Mouse (Mus musculus) bone marrow, adult 2 months (tissue): ENCODE measurements at regions not wholly inside any gene's neighbourhood (a gene's known extent, or its start where the extent isn't known, plus 50 kb on each side); places are given as distances from the start of the nearest gene placed in this dataset.

Experiments used
- CTCF ChIP-seq: fragments of 200-500 bp; IDR thresholded peaks from 2 replicates; pipeline ENCODE4 v1.5.1; 2011; ENCODE audit warnings: low read length, control low read depth; ENCODE audit not compliant: control insufficient read depth, insufficient read depth
- POLR2A ChIP-seq: fragments of 200-500 bp; IDR thresholded peaks from 2 replicates; pipeline ENCODE4 v1.6.1; 2011; ENCODE audit warnings: low read depth, mild to moderate bottlenecking, control low read depth, low read length, borderline replicate concordance; ENCODE audit not compliant: control insufficient read depth

DNA sequence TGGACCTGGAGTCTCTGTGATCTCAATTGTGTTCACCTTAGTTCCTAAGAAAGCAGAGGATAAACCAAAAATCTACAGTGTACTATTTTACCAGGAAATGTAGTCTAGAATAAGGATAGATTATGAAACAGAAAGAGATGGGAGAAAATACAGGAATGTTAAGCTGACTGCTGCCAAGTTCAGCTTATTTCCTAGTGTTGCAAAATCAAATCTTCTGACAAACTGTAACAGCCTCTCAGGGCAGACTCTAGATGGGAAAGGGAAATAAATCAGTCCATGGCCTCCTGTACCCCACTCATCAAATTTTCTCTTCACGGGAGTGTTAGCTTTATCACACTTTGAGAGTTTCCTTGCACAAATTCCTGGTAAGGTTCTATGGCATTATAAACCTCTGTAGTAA, 166.1 kb downstream of the Fzd1 start:
- no peak for TF ChIP-seq CTCF
- no peak for TF ChIP-seq POLR2A
